Mouse (Mus musculus): ENCODE measurements around the gene Zfp687. TPM values are rescaled to one million over a fixed set of nuclear protein-coding genes. Genes with fewer than 3 reads are reported as not detected.
"Not testable (repeated sequence)": the region's sequence is repeated elsewhere in the genome, so short reads cannot be mapped to it uniquely, and the experiment has no call there.

The Zfp687 gene
- polyA plus RNA-seq, 2 experiments: 18.8 to 26.8 TPM

GRCm38 (mm10) chr3:95042838-95043229, 27.6 kb upstream of the Zfp687 start:
- peak overlapping the region; percentile 77 for H3K9ac ChIP-seq (ENCODE audit: low read depth, low read length, severe bottlenecking)
- peak overlapping the region; percentile 49; the same call in 1 of the 2 replicates for H3K27ac ChIP-seq (replicated peaks; ENCODE audit: low read depth, low read length)
- ATAC-seq (ENCODE audit: low FRiP score, low read depth): peak; percentile 28; the same call in 1 of the 2 replicates

DNA sequence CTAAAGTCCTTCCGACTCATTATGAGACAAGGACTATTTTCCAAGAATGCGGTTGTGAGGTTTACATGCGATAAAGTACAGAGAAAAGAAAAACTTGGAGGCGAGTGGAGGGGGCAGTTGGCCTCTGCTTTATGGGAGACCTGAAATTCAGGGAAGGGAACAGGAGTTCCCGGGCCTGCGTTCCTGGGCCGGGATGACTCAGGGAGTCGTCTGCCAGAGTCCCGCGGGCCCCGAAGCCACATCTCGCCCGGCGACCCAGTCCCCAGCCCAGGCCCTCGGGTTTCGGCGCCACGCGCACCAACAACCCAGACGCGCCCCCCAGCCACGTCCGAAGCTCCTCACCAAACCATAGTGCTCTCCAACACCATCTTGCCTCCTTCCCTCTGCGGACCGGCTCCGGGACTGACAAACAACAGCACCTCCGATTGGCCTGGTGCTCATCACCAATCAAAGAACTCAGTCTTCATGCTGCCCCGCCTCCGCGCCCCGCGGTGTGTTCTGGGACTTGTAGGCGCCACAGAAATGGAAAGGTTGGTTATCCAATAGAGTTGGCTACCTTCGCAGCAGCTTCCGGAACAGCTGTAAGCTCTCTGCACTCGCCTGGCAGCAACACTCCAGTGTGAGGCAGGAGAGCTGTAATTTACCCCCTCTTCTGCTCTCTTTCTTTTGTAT, 27.1 kb upstream of the Zfp687 start, which contains the start of gene Psmd4:
Gene Psmd4, minus strand, starts transcription at position 449 of the 672 bp plus-strand sequence.
- H3K4me3 ChIP-seq (replicated peaks; ENCODE audit: low read length): peak within 1 kb of the TSS; percentile 75
- peaks cover 6% of the 10 kb centered on the region; the same call in 1 of the 2 replicates for H3K4me1 ChIP-seq (ENCODE audit: control insufficient read depth, insufficient read depth, low read length)
- ATAC-seq (ENCODE audit: low FRiP score, low read depth) (peak; percentile 99), DNase-seq (ENCODE audit: low spot score) (peak; percentile 98)
- peak within 1 kb of the TSS; percentile 68 for H3K4me2 ChIP-seq (replicated peaks; ENCODE audit: low read depth, low read length, severe bottlenecking)
- TF ChIP-seq POLR2A (IDR thresholded peaks at IDR 0.05; ENCODE audit: borderline replicate concordance, extremely low read depth, insufficient read depth, insufficient read length): peak; percentile 90; the same call in 1 of the 2 replicates
- H3K27me3 ChIP-seq (ENCODE audit: control insufficient read depth, insufficient read depth, low read length): no peaks in the 10 kb centered on the region
- H3K9ac ChIP-seq (ENCODE audit: low read depth, low read length, severe bottlenecking): peak within 1 kb of the TSS; percentile 77
- no peaks in the 10 kb centered on the region for H3K9me3 ChIP-seq (ENCODE audit: control insufficient read depth, low read length)
- peak within 1 kb of the TSS; percentile 49; the same call in 1 of the 2 replicates for H3K27ac ChIP-seq (replicated peaks; ENCODE audit: low read depth, low read length)
- peaks cover 9% of the 10 kb centered on the region; the same call in 1 of the 2 replicates for H3K36me3 ChIP-seq (ENCODE audit: control insufficient read depth, insufficient read depth, low read length)
- WGBS: 1% methylated on average over 32 of the region's 36 CpGs

More at GRCm38 (mm10) chr3:95042838-95043229, 27.6 kb upstream of the Zfp687 start:
- Histone ChIP-seq H3K4me2 (replicated peaks; ENCODE audit: low read depth, low read length, severe bottlenecking) (peak overlapping the region; percentile 51), H3K9me3 (ENCODE audit: control insufficient read depth, low read length) (no peaks in the 10 kb centered on the region), H3K36me3 (ENCODE audit: control insufficient read depth, insufficient read depth, low read length) (peaks cover 9% of the 10 kb centered on the region; the same call in 1 of the 2 replicates), H3K4me3 (replicated peaks; ENCODE audit: low read length) (peak overlapping the region; percentile 75), H3K4me1 (ENCODE audit: control insufficient read depth, insufficient read depth, low read length) (peaks cover 6% of the 10 kb centered on the region; the same call in 1 of the 2 replicates), H3K27me3 (ENCODE audit: control insufficient read depth, insufficient read depth, low read length) (no peaks in the 10 kb centered on the region)
- DNase-seq (ENCODE audit: low spot score): no peak
- 23% methylated on average over 7 of the region's 7 CpGs for WGBS
- no peak for TF ChIP-seq POLR2A (IDR thresholded peaks at IDR 0.05; ENCODE audit: borderline replicate concordance, extremely low read depth, insufficient read depth, insufficient read length)

DNA sequence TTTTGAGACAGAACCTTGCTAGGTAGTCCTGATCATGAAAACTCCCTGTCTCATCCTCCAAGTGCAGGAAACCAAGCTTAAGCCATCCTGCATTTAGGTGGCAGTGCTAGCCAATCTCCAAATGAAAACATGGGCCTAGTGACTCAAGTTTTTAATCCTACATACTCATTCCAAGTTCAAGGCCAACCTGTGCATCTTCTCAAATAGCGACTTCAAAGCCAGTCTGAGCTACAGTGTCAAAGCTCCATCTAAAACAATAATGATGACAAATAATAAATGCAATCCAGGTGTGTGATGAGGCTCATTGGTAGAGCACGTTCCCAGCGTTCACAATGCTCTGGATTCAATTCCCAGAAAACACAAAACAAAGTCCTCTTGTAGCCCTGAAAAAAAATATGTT, 26.4 kb upstream of the Zfp687 start:
- H3K4me2 ChIP-seq (replicated peaks; ENCODE audit: low read depth, low read length, severe bottlenecking): peak overlapping the region; percentile 68
- ATAC-seq (ENCODE audit: low FRiP score, low read depth): no peak
- H3K4me3 ChIP-seq (replicated peaks; ENCODE audit: low read length): peak overlapping the region; percentile 75
- peak overlapping the region; percentile 77 for H3K9ac ChIP-seq (ENCODE audit: low read depth, low read length, severe bottlenecking)
- H3K27ac ChIP-seq (replicated peaks; ENCODE audit: low read depth, low read length): no peak overlapping the region
- WGBS: 7% methylated on average over 3 of the region's 3 CpGs
- no peaks in the 10 kb centered on the region for H3K27me3 ChIP-seq (ENCODE audit: control insufficient read depth, insufficient read depth, low read length)
- H3K9me3 ChIP-seq (ENCODE audit: control insufficient read depth, low read length): no peaks in the 10 kb centered on the region
- peaks cover 10% of the 10 kb centered on the region for H3K36me3 ChIP-seq (ENCODE audit: control insufficient read depth, insufficient read depth, low read length)
- TF ChIP-seq POLR2A (IDR thresholded peaks at IDR 0.05; ENCODE audit: borderline replicate concordance, extremely low read depth, insufficient read depth, insufficient read length): no peak
- no peak for DNase-seq (ENCODE audit: low spot score)
- peaks cover 6% of the 10 kb centered on the region; the same call in 1 of the 2 replicates for H3K4me1 ChIP-seq (ENCODE audit: control insufficient read depth, insufficient read depth, low read length)

GRCm38 (mm10) chr3:95029953-95030352, 14.7 kb upstream of the Zfp687 start:
- 67% methylated on average over 3 of the region's 3 CpGs for WGBS
- H3K4me3 ChIP-seq (replicated peaks; ENCODE audit: low read length): no peak overlapping the region
- H3K9ac ChIP-seq (ENCODE audit: low read depth, low read length, severe bottlenecking): no peak overlapping the region
- no peak overlapping the region for H3K4me2 ChIP-seq (replicated peaks; ENCODE audit: low read depth, low read length, severe bottlenecking)
- H3K27me3 ChIP-seq (ENCODE audit: control insufficient read depth, insufficient read depth, low read length): no peaks in the 10 kb centered on the region
- H3K9me3 ChIP-seq (ENCODE audit: control insufficient read depth, low read length): no peaks in the 10 kb centered on the region
- no peak for TF ChIP-seq POLR2A (IDR thresholded peaks at IDR 0.05; ENCODE audit: borderline replicate concordance, extremely low read depth, insufficient read depth, insufficient read length)
- DNase-seq (ENCODE audit: low spot score) (no peak), ATAC-seq (ENCODE audit: low FRiP score, low read depth) (no peak)
- H3K4me1 ChIP-seq (ENCODE audit: control insufficient read depth, insufficient read depth, low read length): no peaks in the 10 kb centered on the region
- no peak overlapping the region for H3K27ac ChIP-seq (replicated peaks; ENCODE audit: low read depth, low read length)
- peaks cover 46% of the 10 kb centered on the region for H3K36me3 ChIP-seq (ENCODE audit: control insufficient read depth, insufficient read depth, low read length)

GRCm38 (mm10) chr3:95029291-95029827, 14.1 kb upstream of the Zfp687 start:
- not testable (repeated sequence) for H3K9ac ChIP-seq (ENCODE audit: low read depth, low read length, severe bottlenecking); H3K9me3 ChIP-seq (ENCODE audit: control insufficient read depth, low read length); DNase-seq (ENCODE audit: low spot score); H3K27me3 ChIP-seq (ENCODE audit: control insufficient read depth, insufficient read depth, low read length); H3K27ac ChIP-seq (replicated peaks; ENCODE audit: low read depth, low read length); H3K4me1 ChIP-seq (ENCODE audit: control insufficient read depth, insufficient read depth, low read length); H3K4me3 ChIP-seq (replicated peaks; ENCODE audit: low read length); H3K4me2 ChIP-seq (replicated peaks; ENCODE audit: low read depth, low read length, severe bottlenecking); ATAC-seq (ENCODE audit: low FRiP score, low read depth)
- WGBS: 68% methylated on average over 3 of the region's 3 CpGs
- peaks cover 40% of the 10 kb centered on the region for H3K36me3 ChIP-seq (ENCODE audit: control insufficient read depth, insufficient read depth, low read length)

All from limb, embryonic 14.5 days (tissue).